Mouse (Mus musculus) cortical plate, adult 2 months (tissue): ENCODE results near the gene Insl3.

Experiments used
- CTCF ChIP-seq: fragments of 200-500 bp; IDR thresholded peaks from 2 replicates; pipeline ENCODE4 v1.5.1; 2011; ENCODE audit warnings: mild to moderate bottlenecking, control low read depth, low read length; ENCODE audit not compliant: insufficient read depth; ENCODE audit errors: extremely low read depth
- POLR2A ChIP-seq: fragments of 200-500 bp; IDR thresholded peaks from 2 replicates; pipeline ENCODE4 v1.6.1; 2011; ENCODE audit warnings: mild to moderate bottlenecking, low read length, control low read depth; ENCODE audit not compliant: insufficient read depth; ENCODE audit errors: extremely low read depth

DNA sequence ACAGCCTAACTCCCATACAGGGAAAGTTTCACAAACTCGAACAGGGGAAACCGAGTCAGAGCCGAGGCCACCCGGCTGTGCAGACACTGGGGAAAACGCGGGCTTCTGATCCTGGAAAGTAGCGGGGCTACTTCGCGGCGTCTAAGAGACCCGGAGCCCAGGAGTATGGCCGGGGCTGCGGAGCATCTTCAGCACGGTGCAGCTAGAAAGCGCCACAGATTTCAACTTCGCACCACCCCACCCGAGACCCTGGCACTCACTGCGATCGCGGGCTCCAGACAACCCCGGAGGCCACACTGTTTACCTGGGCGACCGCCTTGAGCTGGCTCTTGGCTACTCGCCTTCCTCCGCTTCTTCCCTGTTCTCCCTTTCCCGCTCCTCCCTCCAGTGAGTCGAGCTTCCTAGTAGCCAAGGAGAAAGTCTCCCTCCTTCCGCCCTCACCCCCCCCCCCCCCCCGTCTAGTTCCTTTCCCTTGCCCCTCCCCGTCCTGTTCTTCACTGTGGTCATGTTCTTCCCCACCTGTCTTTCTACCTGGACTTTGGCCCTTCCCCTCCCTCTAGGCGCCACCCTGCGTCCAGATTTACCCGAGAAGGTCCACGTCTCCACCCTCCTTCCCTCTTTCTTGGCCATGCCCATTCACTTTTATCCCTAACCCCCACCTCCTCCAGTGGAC lies 12.5 kb downstream of the Insl3 start, which contains the start of gene B3gnt3:
- TF ChIP-seq CTCF (no peak), POLR2A (no peak)
